Mouse (Mus musculus) heart, postnatal 0 days (tissue): ENCODE results near the gene Fam49a. TPM values are rescaled to one million over a fixed set of nuclear protein-coding genes. Genes with fewer than 3 reads are reported as not detected.
"Not testable (repeated sequence)": the region's sequence is repeated elsewhere in the genome, so short reads cannot be mapped to it uniquely, and the experiment has no call there.

ENCODE experiments used
- ATAC-seq: fragments of 200-750 bp; cut with Nextera tagmentation; 2 replicates; pipeline ENCODE4 v1.8.0; 2017; ENCODE audit warnings: low read depth, moderate number of reproducible peaks, moderate library complexity; ENCODE audit not compliant: insufficient read depth
- DNase-seq: peaks from one replicate; pipeline ENCODE4 v3.0.0-alpha.2; 2016; ENCODE audit warnings: low spot score
- H3K27ac ChIP-seq: fragments of 300-500 bp; sonication (generic); 2 replicates; pipeline ENCODE4 v1.5.1; 2014; ENCODE audit warnings: low read depth, mild to moderate bottlenecking
- H3K27me3 ChIP-seq: fragments of 300-500 bp; sonication (generic); 2 replicates; pipeline ENCODE4 v1.6.1; 2014; ENCODE audit warnings: low read length, mixed read lengths; ENCODE audit not compliant: control insufficient read depth, insufficient read depth
- H3K36me3 ChIP-seq: fragments of 300-500 bp; sonication (generic); replicated peaks from 2 replicates; pipeline ENCODE4 v1.6.1; 2014; ENCODE audit warnings: low read length, mixed read lengths; ENCODE audit not compliant: control insufficient read depth, insufficient read depth
- H3K4me1 ChIP-seq: fragments of 300-500 bp; sonication (generic); 2 replicates; pipeline ENCODE4 v1.6.1; 2014; ENCODE audit warnings: antibody characterized with exemption; ENCODE audit not compliant: control insufficient read depth, insufficient read depth
- H3K4me2 ChIP-seq: fragments of 300-500 bp; sonication (generic); 2 replicates; pipeline ENCODE4 v1.6.1; 2014; ENCODE audit warnings: low read depth, mild to moderate bottlenecking, low read length, moderate library complexity
- H3K4me3 ChIP-seq: fragments of 300-500 bp; sonication (generic); 2 replicates; pipeline ENCODE4 v1.5.1; 2014; ENCODE audit warnings: low read depth, low read length
- H3K9ac ChIP-seq: fragments of 300-500 bp; sonication (generic); replicated peaks from 2 replicates; pipeline ENCODE4 v1.6.1; 2014; ENCODE audit warnings: low read depth, low read length, mixed read lengths
- H3K9me3 ChIP-seq: fragments of 300-500 bp; sonication (generic); replicated peaks from 2 replicates; pipeline ENCODE4 v1.6.1; 2016; ENCODE audit warnings: low read length; ENCODE audit not compliant: control insufficient read depth
- CTCF ChIP-seq: IDR thresholded peaks from 2 replicates; pipeline ENCODE4 v1.5.1; 2016; ENCODE audit warnings: antibody characterized with exemption, control low read depth, low read depth
- EP300 ChIP-seq: IDR thresholded peaks from 2 replicates; pipeline ENCODE4 v1.6.1; 2016; ENCODE audit warnings: antibody characterized with exemption, low read depth
- WGBS: fragments of 180-500 bp; shearing (Covaris S2); extraction: QIAGEN DNeasy Blood & Tissue Kit; methylation state at CpG from one replicate; pipeline ENCODE4 v1.1.7; 2014; 5-methylcytosine and 5-hydroxymethylcytosine counted together
- polyA plus RNA-seq: library from polyadenylated mRNA; unstranded; fragments of >200 nt; fragmentation: Nextera tagmentation; extraction: Ambion mirVana; gene quantifications from 2 replicates; pipeline ENCODE4 v1.2.1, GENCODE M21; 2015
- total RNA-seq: library from RNA; depleted of rRNA; stranded (reverse); fragments of >200 nt; gene quantifications from 2 replicates; pipeline ENCODE4 v1.2.3, GENCODE M21; 2014; ENCODE audit warnings: low replicate concordance

The Fam49a gene
- total and polyA plus RNA-seq, 2 experiments from 2014 or later: 12.4 to 16.5 TPM

GRCm38 (mm10) chr12:12321111-12321510 lies 59.2 kb downstream of the Fam49a start:
- DNase-seq (no peak), ATAC-seq (no peak)
- Histone ChIP-seq H3K4me3 (no peak overlapping the region), H3K4me2 (no peak overlapping the region), H3K4me1 (no peaks in the 10 kb centered on the region; the same call in none of the 2 replicates), H3K27me3 (no peaks in the 10 kb centered on the region), H3K36me3 (no peaks in the 10 kb centered on the region), H3K9ac (no peak overlapping the region), H3K27ac (no peak overlapping the region), H3K9me3 (no peaks in the 10 kb centered on the region)
- WGBS: 81% methylated on average over 3 of the region's 3 CpGs
- TF ChIP-seq EP300 (no peak), CTCF (no peak)

- Histone ChIP-seq H3K4me3 (no peak overlapping the region), H3K4me1 (no peaks in the 10 kb centered on the region; the same call in 1 of the 2 replicates), H3K4me2 (no peak overlapping the region), H3K9ac (no peak overlapping the region), H3K36me3 (no peaks in the 10 kb centered on the region), H3K27me3 (no peaks in the 10 kb centered on the region), H3K27ac (no peak overlapping the region), H3K9me3 (no peaks in the 10 kb centered on the region)
- no peak for DNase-seq
- TF ChIP-seq CTCF: no peak
- no peak for TF ChIP-seq EP300
- 73% methylated on average over 5 of the region's 5 CpGs for WGBS
- no peak for ATAC-seq
Measured at GRCm38 (mm10) chr12:12323084-12323483, 61.1 kb downstream of the Fam49a start.

GRCm38 (mm10) chr12:12323616-12324223 lies 61.8 kb downstream of the Fam49a start:
- TF ChIP-seq CTCF (peak; percentile 98), EP300 (no peak)
- no peak overlapping the region for H3K9ac ChIP-seq
- 30% methylated on average over 18 of the region's 18 CpGs for WGBS

GRCm38 (mm10) chr12:12324266-12324665 lies 62.3 kb downstream of the Fam49a start:
- 91% methylated on average over 22 of the region's 22 CpGs for WGBS
- H3K4me1 ChIP-seq, H3K27ac ChIP-seq, H3K4me2 ChIP-seq, ATAC-seq, H3K9me3 ChIP-seq, H3K27me3 ChIP-seq, H3K36me3 ChIP-seq, DNase-seq, H3K9ac ChIP-seq, H3K4me3 ChIP-seq: not testable (repeated sequence)

More at GRCm38 (mm10) chr12:12323616-12324223, 61.8 kb downstream of the Fam49a start:
- Histone ChIP-seq H3K4me3 (peak overlapping the region; percentile 21; the same call in 1 of the 2 replicates), H3K27me3 (no peaks in the 10 kb centered on the region), H3K4me1 (no peaks in the 10 kb centered on the region; the same call in 1 of the 2 replicates), H3K27ac (no peak overlapping the region), H3K9me3 (no peaks in the 10 kb centered on the region), H3K4me2 (peak overlapping the region; percentile 54), H3K36me3 (no peaks in the 10 kb centered on the region)
- peak; percentile 76 for ATAC-seq
- peak; percentile 66 for DNase-seq

- ATAC-seq (no peak), DNase-seq (no peak)
- no peak overlapping the region for H3K4me2 ChIP-seq
- H3K9ac ChIP-seq: no peak overlapping the region
- no peak overlapping the region for H3K4me3 ChIP-seq
- H3K27me3 ChIP-seq: no peaks in the 10 kb centered on the region
- H3K9me3 ChIP-seq: no peaks in the 10 kb centered on the region
- no peaks in the 10 kb centered on the region for H3K4me1 ChIP-seq
- TF ChIP-seq CTCF (no peak), EP300 (no peak)
- no peaks in the 10 kb centered on the region for H3K36me3 ChIP-seq
- no peak overlapping the region for H3K27ac ChIP-seq
- 88% methylated on average over 11 of the region's 11 CpGs for WGBS
Measured at GRCm38 (mm10) chr12:12333526-12334310, 71.8 kb downstream of the Fam49a start.
